Mouse (Mus musculus): Measurements from ENCODE around the gene Phlpp1.

- TF ChIP-seq CTCF (IDR thresholded peaks at IDR 0.05; ENCODE audit: low read depth) (no peak), EP300 (IDR thresholded peaks at IDR 0.05; ENCODE audit: low read depth) (no peak)
Measured at GRCm38 (mm10) chr1:106244245-106244644, 72.7 kb downstream of the Phlpp1 start.
